Mouse (Mus musculus): ENCODE measurements around the gene Cisd3.

Gene Cisd3

GRCm38 (mm10) chr11:97662893-97663527 is 22.6 kb upstream of the Cisd3 start, which contains the start of gene Mllt6:
Mllt6 (plus strand) TSS chr11:97663414.
- peak; percentile 67 to 80 for DNase-seq (ENCODE audit: low spot score in 2 of 2)

GRCm38 (mm10) chr11:97663528-97664338 is 21.9 kb upstream of the Cisd3 start:
- no peak for DNase-seq (ENCODE audit: low spot score in 2 of 2)

GRCm38 (mm10) chr11:97664339-97664665 is 21.3 kb upstream of the Cisd3 start:
- no peak for DNase-seq (ENCODE audit: low spot score in 2 of 2)

GRCm38 (mm10) chr11:97664771-97665240 is 20.8 kb upstream of the Cisd3 start:
- DNase-seq (ENCODE audit: low spot score in 2 of 2): no peak

- DNase-seq (ENCODE audit: low spot score in 2 of 2): no peak
Measured at GRCm38 (mm10) chr11:97665431-97665830, 20.2 kb upstream of the Cisd3 start.

GRCm38 (mm10) chr11:97666221-97666620 is 19.4 kb upstream of the Cisd3 start:
- DNase-seq (ENCODE audit: low spot score in 2 of 2): no peak

DNA sequence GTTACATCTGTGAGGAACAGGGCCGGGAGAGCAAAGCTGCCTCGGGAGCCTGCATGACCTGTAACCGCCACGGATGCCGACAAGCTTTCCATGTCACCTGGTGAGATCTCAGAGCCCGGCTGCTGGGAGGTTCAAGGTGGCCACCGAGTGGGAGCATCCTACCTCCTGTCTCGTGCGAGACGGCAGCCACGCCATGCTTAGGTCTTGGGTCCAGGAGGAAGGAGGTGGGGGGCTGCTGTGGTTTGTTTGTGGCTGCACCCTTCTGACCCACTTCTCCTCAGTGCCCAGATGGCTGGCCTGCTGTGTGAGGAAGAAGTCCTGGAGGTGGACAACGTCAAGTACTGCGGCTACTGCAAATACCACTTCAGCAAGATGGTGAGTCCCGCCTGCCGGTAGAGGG is 18.8 kb upstream of the Cisd3 start:
- no peak for DNase-seq (ENCODE audit: low spot score in 2 of 2)

DNA sequence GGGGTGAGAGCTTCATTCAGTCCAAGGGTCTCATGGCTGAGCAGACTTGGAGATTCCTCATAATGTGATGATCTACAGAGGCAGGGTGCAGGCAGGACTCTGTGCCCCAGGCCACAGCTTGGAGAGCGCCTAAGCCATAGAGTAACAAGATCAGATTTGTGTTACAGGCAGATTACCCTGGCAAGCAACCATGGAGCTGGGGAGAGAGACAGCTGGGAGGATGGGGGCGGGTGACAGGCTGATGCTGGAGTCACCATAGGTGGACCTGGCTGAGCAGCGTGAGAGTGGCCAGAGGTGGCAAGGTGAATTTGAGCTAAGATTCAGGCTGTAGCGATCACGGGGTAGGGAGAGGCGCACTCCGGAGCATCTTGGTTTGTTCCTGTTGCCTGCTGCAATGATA is 17.5 kb upstream of the Cisd3 start:
- no peak for DNase-seq (ENCODE audit: low spot score in 2 of 2)

- no peak for DNase-seq (ENCODE audit: low spot score in 2 of 2)
Measured at GRCm38 (mm10) chr11:97669268-97669667, 16.4 kb upstream of the Cisd3 start.

DNA sequence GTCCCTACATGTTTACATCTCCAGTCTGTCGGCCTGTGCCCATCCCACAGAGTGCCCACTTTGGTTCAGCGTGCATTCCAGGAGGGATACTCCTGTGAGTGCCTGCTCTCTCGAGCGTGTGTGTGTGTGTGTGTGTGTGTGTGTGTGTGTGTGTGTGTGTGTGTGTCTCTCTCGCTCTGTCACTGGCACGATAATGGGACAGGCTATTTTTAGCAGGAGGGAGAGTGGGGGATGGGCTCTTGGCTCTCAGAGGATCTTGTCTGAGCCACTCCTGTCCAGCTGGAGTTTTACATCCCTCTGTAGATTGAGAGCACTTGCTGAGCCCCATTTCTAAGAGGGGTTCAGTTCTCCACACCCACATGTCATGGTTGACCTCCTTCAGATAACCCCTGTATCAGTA is 15.8 kb upstream of the Cisd3 start:
- DNase-seq (ENCODE audit: low spot score in 2 of 2): no peak

DNA sequence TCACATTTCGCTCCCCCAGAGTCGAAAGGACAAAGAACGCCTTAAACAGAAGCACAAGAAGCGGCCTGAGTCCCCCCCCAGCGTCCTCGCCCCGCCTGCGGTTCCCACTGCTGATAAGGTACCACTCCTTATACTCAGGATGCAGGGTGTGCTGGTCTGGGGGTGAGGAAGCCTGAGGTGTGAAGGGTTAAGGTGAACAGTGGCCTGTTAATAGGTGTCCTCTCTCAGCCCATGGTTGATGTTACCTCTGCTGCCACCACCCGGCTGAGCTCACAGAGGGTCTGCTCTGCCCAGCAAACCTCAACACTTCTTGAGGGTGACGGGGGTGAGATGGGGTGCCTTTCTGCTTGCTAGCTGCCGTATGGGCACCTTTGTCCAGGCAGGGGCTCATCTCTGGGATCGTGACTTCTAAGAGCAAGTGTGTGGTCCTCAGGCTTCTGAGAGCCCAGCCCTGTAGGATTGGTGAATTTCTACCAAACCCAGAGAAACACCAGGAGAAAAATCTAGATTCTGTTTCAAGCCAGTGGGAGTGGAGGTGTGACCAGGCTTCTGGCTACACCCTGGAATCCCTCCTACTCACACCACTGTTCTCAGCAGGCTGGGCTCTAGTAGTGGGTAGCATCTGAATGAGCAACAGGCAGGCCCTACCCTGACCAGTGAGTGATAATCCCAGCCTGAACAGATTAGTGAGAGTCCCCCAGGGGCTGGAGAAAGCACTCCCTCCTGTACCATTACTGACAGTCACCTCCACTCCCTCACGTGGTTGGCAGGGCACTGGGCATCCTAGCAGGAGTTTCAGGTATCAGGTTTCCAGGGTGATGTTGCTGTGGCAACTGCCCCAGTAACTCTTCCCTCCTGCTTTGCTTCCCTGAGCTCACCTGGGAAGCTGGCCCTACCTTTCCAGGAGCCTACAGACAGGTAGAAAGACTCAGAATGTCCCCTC is 15.1 kb upstream of the Cisd3 start:
- DNase-seq (ENCODE audit: low spot score in 2 of 2): no peak

GRCm38 (mm10) chr11:97671177-97671527 is 14.5 kb upstream of the Cisd3 start:
- no peak for DNase-seq (ENCODE audit: low spot score in 2 of 2)

DNA sequence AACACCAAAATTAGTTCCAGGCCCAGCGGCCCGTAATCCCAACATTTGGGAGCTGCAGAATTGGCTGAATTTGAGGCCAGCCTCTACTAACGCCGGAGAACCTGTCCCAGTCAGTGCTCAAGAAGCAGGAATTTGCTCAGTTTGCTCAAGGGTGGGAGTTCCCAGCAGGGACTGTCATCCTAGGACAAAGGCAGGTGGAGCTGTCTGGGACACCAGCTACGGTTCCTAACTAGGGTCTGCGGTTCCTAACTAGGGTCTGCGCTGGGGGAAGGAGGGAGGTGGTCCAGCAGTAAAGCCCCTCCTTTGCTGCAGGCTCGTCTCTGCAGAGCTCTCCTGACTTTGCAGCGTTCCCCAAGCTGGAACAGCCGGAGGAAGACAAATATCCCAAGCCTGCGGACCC is 12.5 kb upstream of the Cisd3 start:
- no peak for DNase-seq (ENCODE audit: low spot score in 2 of 2)

GRCm38 (mm10) chr11:97676050-97676754 is 9.4 kb upstream of the Cisd3 start:
- no peak for DNase-seq (ENCODE audit: low spot score in 2 of 2)

DNA sequence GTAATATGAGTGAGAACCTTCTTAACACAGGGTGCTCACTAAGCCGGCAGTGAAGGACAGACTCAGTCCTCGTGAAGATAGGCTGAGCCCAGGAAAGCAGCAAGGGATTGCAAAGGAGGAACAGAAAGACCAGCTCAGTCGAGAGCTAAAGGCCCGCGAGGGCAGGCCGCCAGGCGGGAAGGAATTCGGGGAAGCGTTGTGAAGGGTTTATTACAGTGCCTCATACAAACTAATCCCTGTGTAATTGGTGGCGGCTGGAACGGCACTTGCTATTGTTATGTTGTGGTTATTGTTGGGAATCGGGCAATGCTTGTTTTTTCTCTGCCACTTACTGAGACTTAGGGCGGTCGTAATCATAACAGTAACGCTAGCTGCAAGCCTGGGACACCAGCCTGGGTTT is 8.2 kb upstream of the Cisd3 start:
- no peak for DNase-seq (ENCODE audit: low spot score in 2 of 2)

GRCm38 (mm10) chr11:97677842-97678241 is 7.8 kb upstream of the Cisd3 start:
- no peak for DNase-seq (ENCODE audit: low spot score in 2 of 2)

GRCm38 (mm10) chr11:97678301-97678700 is 7.3 kb upstream of the Cisd3 start:
- DNase-seq (ENCODE audit: low spot score in 2 of 2): no peak

DNA sequence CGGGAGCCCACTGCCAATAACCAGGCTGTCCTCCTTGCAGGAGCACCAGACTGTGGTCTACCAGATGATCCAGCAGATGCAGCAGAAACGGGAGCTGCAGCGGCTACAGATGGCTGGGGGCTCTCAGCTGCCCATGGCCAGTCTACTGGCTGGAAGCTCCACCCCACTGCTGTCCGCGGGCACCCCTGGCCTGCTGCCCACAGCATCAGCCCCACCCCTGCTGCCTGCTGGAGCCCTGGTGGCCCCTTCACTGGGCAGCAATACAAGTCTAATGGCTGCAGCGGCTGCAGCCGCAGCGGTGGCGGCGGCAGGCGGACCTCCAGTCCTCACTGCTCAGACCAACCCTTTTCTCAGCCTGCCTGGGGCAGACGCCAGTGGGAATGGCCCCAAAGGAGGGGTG is 5.2 kb upstream of the Cisd3 start:
- no peak for DNase-seq (ENCODE audit: low spot score in 2 of 2)

DNA sequence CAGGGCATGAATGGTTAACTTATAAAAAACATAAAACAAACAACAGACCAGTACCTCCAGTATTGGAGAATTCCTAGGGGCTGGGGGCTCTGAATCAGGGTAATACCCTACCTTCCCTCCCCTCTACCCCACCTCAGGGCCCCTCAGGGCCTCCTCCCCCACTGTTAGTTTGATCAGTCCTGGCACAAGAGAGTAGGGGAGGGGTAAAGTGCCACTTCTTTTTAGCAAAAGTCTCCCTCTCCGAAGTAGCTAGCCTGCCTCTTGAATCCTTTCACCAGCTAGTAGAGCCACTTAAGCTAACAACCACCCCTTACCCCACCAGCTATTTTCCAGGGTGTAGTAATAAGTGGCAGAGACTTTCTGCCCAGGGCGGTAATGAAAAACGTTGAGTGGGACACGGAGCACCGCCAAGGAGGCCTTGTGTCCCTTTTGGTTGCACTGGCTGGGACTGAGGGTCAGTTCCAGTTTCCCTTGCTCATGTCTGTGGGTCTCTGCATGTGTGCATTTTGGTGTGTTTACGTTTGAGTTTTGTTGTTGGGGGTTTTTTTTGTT is 3.0 kb upstream of the Cisd3 start:
- no peak for DNase-seq (ENCODE audit: low spot score in 2 of 2)

DNA sequence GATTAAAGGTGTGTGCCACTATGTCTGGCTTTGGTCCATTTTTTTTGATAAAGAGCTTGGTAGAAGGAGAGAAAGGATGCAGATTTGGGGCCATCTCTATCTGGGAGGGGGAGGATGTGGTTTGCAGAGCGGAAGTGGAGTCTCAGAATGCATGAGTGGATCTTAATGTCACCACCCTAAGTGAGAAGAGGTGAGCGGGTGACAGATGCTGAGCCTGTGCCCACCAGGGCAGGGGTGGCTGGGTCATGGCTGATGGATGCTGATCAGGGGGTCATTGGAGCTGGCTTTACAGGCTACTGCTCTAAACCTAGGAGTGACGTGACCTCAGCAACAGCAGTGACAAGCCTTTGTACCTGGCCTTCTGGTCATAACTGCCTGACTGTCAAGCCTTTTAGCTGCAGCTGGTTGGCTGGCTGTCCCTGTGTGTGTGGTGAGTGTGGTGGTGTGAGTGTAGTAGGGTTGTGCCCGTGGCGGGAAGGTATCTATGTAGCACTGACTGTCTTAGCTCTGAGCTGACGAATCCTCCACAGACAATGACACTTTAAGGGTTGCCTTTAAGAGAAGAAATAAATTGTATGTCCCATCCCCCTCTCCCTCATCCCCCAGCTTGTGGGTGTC is 1.5 kb upstream of the Cisd3 start:
- no peak for DNase-seq (ENCODE audit: low spot score in 2 of 2)

GRCm38 (mm10) chr11:97684766-97685165 is 860 bp upstream of the Cisd3 start:
- no peak for DNase-seq (ENCODE audit: low spot score in 2 of 2)
